Mouse (Mus musculus) mouse embryonic stem cell (cell line): ENCODE measurements around the gene Ctss.
"Not testable (repeated sequence)": the region's sequence is repeated elsewhere in the genome, so short reads cannot be mapped to it uniquely, and the experiment has no call there.

ENCODE experiments used
- in situ Hi-C, 2 experiments: fragments of 300-500 bp; cut with MboI; formaldehyde crosslinking; loops; 1 replicate in 1 of 2; 3 replicates in 1 of 2; pipeline ENCODE4 v1.14.3; 2019 to 2020; ENCODE audit warnings: low sequenced_read_pairs in 2 of 2, low pct_unique_long_range_greater_than_20kb in 1 of 2, mixed read lengths in 1 of 2; ENCODE audit not compliant: unreplicated experiment in 1 of 2

Gene Ctss

GRCm38 (mm10) chr3:95524673-95525072 lies 1.9 kb upstream of the Ctss start:
- in situ Hi-C loops = loop anchor here in 1 of 2 experiments (25.0 kb wide), 1 partner anchor 188 kb away; no protein-coding TSS in a partner anchor

DNA sequence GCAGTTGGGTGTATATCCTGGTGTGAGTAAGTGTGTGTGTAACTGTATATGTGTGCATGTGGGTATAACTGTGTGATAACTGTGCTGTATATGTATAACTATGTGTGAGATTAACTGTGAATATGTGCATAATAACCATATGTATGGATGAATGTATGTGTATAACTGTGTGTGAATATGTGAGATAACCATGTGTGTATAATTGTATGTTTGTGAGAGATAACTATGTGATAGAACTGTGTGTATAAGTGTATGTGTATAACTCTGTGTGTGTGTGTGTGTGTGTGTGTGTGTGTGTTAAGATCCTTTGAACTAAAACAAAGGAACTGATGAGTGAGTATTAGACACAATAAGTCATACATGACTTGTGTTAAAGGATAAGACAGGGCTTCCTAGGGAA lies 475 bp upstream of the Ctss start:
- in situ Hi-C loops = no loop called here

- in situ Hi-C loops = no loop called here
Observed at GRCm38 (mm10) chr3:95529814-95530213, 3.2 kb downstream of the Ctss start.

DNA sequence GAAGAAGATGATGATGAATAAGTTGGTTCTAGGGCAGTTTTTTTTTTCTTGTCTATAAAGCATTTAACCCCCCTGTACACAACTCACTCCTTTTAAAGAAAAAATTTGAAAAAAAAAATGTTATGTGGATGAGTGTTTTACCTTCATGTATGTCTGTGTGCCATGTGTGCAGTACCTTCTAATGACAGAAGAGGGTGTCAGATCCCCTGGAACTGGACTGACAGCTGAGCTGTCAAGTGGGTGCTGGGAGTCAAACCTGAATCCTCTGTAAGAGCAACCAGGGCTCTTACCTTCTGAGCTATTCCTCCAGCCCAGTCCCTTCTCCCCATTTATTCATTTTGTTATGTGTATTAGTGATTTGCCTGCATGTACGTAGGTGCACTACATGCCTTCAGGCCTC lies 4.4 kb downstream of the Ctss start:
- in situ Hi-C loops = no loop called here

GRCm38 (mm10) chr3:95533364-95533763 lies 6.8 kb downstream of the Ctss start:
- in situ Hi-C loops = no loop called here

- in situ Hi-C loops = no loop called here
Observed at GRCm38 (mm10) chr3:95534927-95535326, 8.3 kb downstream of the Ctss start.

GRCm38 (mm10) chr3:95538936-95539335 lies 12.3 kb downstream of the Ctss start:
- in situ Hi-C loops = no loop called here

- in situ Hi-C loops = no loop called here
Observed at GRCm38 (mm10) chr3:95539837-95540236, 13.3 kb downstream of the Ctss start.

GRCm38 (mm10) chr3:95541186-95541585 lies 14.6 kb downstream of the Ctss start:
- in situ Hi-C loops = not testable (repeated sequence)

DNA sequence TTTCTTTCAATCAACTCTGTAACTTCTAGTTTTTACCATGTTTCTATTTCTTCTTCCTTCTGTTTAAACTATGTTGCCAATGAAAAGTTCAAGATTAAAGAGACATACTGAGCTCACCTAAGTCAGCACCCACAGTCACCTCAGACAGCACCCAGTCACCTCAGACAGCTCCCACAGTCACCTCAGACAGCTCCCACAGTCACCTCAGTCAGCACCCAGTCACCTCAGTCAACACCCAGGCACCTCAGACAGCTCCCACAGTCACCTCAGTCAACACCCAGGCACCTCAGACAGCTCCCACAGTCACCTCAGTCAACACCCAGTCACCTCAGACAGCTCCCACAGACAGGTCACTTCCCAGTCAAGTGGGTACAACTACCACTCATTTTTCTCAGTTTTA lies 15.6 kb downstream of the Ctss start:
- in situ Hi-C loops = no loop called here

GRCm38 (mm10) chr3:95542981-95543380 lies 16.4 kb downstream of the Ctss start:
- in situ Hi-C loops = no loop called here

- in situ Hi-C loops = no loop called here
Observed at GRCm38 (mm10) chr3:95550176-95550575, 23.6 kb downstream of the Ctss start.

GRCm38 (mm10) chr3:95553986-95554385 lies 27.4 kb downstream of the Ctss start:
- in situ Hi-C loops = no loop called here

GRCm38 (mm10) chr3:95559437-95559836 lies 32.9 kb downstream of the Ctss start, which contains the start of gene Hormad1:
TSS of gene Hormad1 (plus strand) at chr3:95559677.
- in situ Hi-C loops = no loop called here

DNA sequence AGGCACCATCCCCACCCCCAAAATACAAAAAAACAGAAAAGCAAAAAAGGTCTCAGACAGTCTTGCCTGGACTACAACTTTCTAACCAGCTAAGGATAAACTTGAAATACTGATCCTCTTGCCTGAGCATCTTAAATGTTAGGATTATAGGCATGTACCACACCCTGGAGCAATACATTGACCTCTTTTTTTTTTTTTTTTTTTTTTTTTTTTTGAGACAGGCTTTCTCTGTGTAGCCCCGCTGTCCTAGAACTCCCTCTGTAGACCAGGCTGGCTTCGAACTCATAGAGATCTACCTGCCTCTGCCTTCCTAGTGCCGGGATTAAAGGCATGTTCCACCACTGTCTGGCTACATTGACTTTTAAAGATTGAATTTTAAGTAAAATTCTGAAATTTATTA lies 34.2 kb downstream of the Ctss start:
- in situ Hi-C loops = no loop called here

GRCm38 (mm10) chr3:95561826-95562225 lies 35.2 kb downstream of the Ctss start:
- in situ Hi-C loops = no loop called here

GRCm38 (mm10) chr3:95569585-95569984 lies 43.0 kb downstream of the Ctss start:
- in situ Hi-C loops = no loop called here

DNA sequence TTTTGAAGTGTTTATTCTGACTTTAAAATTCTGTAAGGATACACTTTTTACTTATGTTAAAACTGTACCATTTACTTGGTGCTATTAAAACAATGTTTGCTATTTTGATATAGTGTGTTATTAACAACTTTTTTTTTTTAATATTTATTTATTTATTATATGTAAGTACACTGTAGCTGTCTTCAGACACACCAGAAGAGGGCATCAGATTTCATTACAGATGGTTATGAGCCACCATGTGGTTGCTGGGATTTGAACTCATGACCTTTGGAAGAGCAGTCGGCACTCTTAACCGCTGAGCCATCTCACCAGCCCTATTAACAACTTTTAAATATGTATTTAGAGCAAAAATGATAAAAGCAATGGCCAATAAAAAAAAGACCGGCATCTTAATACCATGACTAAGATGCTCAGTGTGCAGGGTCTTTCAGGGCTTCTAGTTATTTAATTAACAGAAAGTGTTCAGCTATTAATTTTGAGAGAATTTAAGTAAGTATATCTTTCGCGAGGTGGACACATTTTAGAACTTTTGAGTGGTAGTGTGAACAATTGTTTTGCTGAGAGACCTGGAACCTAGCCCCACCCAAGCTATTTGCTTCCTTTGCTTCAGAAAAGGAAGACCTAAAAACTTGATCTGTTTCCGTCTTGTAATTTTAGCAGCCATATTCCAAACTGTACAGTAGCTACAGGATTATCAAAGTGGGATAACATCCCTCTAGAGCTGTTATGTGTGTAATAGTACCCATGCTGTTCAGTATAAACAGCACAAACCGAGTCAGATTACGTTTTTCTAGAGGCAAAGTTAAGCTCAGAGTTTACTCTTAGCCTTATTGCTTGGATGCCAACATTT lies 61.4 kb downstream of the Ctss start:
- in situ Hi-C loops = no loop called here

DNA sequence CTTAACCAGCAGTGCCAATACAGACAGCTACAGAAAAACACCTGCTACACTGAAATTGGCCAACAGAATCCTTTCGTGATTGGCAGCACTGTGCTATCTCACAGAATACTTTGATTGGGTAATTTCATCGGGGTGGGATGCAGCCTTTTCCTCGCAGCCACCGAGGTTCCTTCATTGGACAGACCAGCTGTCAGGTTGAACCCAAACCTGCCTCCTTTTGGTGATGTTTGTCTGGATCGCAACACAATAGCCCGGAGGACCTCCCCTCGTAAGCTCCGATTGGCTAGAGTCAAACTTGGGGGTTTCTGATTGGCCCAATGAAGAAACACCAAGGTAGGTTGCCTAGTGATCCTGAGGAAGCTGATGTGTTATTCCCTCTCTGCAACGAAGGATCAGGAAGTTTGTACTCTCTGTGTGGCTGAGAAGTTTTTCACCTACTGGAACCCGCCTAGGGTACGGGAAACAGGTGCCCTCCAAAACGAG lies 62.1 kb downstream of the Ctss start, which contains the start of gene Golph3l:
TSS of gene Golph3l (plus strand) at position 331 of the 483 bp plus-strand sequence.
- in situ Hi-C loops = no loop called here

DNA sequence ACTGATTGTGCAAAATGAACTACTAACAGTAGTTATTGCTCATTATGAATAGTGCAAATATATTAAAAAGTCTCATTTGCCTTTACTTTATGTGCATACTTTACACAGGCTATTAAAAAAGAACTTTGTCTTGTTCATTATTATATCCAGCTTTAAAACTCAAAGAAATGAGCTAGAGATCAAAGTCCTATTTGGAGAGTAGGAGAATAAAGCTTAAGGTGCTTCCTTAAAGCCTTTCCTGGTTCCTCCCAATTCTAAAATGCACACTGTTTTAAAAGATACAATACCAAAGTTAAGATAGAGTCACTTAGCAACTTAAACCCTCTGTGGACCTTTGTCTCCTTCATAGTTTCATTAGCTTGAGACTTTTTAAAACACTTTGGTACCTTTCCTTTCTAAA lies 72.1 kb downstream of the Ctss start:
- in situ Hi-C loops = no loop called here
